Mouse (Mus musculus) c-Kit-positive CD71-negative TER-119-negative erythroid progenitor cells, embryonic 14.5 days (primary cell): ENCODE measurements at regions not wholly inside any gene's neighbourhood (a gene's known extent, or its start where the extent isn't known, plus 50 kb on each side); places are given as distances from the start of the nearest gene placed in this dataset.
"Not testable (repeated sequence)": the region's sequence is repeated elsewhere in the genome, so short reads cannot be mapped to it uniquely, and the experiment has no call there.

Experiments
- DNase-seq: peaks from one replicate; pipeline ENCODE4 v3.0.0-alpha.2; 2013; ENCODE audit warnings: low read depth

DNA sequence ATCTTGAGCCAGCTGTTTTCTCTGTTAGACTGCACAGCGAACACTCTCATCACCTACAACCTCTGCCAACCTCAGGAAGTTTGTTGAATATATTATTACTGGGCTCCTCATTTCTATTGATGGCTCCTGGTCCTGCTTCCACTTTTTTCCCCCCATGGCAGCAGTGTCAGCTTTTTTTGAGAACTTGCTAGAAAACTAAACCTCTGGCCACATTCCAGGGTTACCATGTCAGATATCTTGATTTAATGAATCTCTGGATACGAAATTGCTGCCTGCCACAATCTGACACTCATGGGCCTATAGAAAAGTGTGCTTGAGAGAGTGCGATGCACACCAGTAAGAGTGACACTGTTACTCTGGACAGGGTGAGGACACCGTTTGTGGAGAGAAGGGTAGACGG, 170.6 kb upstream of the Slc25a13 start:
- DNase-seq = no peak

DNA sequence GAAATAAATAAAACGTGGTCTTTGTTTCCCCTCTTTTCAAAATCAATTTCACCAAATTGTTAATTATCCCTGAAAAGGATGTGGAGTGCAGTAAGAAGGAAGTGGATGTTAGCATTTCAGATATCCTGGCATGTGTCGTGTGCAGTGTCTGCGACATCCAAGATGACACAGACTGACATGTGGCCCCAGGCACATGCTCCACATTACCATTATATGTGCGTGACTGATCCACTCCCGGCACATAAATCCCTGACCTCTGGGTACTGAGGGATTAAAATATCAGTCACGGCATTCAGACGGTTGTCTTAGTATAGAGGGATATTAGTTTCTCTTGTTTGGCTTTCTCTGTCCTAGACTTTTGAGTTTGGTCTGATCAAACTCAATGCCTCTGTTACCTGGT, 168.0 kb upstream of the Slc25a13 start:
- DNase-seq = no peak

DNA sequence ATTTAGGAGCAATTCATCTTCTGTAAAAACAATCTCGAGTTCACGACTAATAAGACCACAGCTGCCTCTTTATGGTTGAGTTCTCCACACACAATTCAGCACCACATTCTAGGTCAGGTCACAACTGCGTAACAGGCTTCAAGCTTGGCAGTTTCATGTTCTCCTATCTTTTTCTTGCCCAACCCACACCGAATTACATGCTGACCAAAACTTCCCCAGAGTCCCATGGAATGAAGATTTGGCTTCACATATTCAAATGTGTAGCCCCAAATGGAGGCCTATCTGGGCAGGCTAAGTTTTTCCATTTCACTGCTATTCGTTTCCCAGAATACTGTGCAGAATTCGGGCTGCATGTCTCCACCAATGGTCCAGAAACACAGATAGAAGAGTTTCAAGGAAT, 167.5 kb upstream of the Slc25a13 start:
- no peak for DNase-seq

DNA sequence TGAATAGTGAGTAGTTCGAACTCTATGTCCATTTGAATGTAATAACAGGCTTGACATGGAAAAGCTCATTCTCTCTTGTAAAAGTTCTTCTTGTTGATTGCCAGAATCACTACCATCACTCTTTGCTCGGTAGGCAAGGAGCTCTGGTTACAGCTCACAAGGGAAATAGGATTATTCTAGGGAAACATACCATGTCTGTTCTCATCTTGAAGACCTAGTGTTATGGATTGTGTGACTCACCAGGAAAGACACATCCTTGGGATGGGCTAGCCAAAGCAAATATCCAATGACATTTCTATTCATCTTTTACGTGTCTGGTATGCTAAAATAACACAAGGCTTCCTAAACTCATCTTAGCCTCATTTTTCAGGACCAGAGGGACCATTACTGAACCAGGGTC, 155.4 kb upstream of the Slc25a13 start:
- DNase-seq = no peak

DNA sequence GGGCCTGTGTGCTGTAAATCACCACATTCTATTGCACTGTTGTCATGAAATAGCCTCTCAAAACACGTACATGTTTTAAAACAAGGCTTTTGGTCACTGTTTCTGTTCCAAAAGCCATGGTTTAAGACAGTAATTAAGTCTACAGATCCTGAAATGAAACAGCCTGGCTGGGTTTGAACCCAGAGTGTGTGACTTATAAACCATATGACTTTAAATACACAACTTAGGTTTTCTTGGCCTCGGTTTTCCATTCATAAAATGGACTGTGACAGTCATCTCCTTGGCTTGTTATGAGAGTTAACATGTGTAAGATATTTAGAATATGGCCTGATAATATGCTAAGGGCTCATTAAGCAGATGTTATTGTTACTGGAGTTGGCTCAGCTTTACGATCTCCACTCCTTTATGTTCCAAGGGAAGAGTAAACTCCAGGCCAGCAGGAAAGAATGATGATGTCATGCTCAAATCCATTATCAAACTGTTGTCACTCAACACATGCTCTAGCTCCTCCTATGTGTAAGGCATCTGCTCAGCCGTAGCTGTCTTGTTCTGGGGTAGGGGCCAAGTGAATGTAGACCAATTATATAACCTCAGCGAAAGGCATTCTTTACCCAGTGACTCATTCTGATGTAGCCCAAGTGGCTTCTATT, 154.6 kb upstream of the Slc25a13 start:
- DNase-seq = no peak

DNA sequence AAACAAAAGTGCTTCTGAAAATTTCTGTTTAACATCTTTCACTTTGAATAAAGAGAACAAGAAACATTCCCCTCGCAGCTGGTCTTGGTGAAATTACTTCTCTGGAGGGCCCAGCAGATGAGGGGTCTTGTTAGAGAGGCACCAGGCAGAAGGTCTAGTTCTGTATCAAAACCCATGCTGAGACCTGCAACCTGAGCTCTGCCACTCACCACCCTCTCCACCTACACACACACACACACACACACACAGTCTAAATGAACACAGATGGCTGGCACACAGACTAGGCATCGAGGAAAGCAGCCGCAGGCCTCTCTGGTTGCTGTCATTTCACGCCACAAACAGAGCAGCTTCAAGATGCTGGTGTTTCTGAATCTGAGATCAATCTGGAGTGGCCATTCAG, 147.1 kb upstream of the Slc25a13 start:
- DNase-seq = no peak

DNA sequence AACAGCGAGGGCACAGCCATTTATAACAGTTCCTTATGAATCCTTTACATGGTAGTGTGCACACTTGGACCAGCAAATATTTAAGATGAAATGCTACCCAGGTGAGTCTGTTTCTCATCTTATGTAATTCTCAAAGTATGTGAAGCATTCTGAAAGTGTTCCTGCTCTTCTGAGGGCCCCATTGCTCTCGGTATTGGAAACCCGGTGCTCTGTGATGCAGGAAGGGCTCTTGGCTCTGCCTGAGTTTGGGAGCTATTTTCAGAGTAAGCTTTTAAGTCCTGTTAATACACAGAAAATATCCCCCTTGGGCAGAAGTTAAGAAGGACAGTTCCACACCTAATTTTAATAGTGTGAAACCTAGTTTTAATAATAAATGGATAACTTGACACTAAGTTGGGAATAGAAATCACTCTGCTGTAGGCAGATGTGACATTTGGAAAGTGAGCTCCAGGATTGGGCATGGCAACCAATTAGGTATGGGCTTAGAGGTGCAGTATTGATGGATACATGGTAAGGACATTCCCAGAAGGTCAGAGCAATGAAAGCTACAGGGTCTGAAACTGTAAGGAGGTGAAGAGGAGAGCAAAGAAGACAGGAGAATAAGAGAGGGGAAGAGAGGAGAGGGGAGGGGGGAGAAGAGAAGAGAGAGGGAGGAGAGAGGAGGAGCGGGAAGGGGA, 145.8 kb upstream of the Slc25a13 start:
- DNase-seq = no peak

DNA sequence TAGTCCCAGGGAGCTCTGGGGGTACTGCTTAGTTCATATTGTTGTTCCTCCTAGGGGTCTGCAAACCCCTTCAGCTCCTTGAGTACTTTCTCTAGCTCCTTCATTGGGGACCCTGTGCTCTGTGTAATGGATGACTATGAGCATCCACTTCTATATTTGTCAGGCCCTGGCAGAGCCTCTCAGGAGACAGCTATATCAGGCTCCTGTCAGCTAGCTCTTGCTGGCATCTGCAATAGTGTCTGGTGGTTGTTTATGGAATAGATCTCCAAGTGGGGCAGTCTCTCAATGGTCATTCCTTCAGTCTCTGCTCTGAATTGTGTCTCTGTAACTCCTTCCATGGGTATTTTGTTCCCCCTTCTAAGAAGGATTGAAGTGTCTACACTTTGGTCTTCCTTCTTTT, 144.2 kb upstream of the Slc25a13 start:
- not testable (repeated sequence) for DNase-seq

DNA sequence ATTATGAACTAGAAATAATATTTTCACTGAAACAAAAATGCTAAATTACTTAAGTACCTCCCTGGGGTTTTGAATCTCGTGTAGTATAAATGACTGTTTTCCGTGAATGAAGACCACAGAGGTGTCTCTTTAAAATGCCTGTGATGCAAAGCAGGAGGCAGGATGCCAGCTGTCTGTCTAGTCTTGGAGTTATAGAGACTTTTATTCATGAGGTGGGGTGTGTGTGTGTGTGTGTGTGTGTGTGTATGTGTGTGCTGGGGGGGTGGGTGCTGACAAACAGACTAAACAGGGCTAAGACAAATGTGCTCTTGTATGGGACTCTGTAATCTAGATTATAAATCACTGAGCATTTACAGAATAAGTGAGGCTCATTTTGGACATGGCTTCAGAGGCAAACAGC, 140.5 kb upstream of the Slc25a13 start:
- no peak for DNase-seq

DNA sequence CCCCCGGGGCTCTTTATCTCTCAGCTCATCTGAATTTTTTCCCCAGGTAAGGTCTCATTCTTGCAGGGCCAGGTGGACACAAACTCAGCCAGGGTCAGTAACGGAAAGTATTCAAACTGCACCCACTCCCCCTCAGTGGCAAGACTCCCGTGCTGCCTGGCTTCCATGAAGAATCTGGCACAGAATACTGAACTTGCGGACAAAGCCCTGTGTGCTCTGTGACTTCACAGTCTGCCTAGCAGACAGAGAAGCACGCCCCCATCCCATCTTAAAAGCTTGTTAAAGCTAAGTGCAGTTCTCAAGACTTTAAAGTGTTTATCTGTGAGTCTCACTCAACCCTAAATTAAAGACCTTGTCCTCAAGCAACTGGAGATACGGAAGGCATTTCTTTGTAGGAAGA, 140.0 kb upstream of the Slc25a13 start:
- DNase-seq = no peak

DNA sequence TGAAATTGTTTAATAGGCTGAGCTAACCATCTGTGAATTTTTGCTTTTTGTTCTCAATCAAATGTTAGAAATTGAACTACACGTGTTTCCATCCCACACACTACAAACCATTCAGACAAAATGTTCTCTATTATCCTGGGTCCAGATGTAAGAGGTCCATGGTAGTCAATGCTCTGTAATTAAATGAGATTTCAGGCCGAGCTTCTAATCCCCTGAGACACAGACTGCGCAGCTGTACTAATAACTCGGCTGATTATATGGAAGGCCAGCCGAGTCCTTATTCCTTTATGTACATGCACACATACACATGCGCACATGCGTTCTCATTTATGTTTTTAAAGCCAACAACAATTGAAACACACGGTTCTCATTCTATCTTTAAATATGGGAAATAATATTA, 118.3 kb upstream of the Slc25a13 start:
- DNase-seq = no peak

DNA sequence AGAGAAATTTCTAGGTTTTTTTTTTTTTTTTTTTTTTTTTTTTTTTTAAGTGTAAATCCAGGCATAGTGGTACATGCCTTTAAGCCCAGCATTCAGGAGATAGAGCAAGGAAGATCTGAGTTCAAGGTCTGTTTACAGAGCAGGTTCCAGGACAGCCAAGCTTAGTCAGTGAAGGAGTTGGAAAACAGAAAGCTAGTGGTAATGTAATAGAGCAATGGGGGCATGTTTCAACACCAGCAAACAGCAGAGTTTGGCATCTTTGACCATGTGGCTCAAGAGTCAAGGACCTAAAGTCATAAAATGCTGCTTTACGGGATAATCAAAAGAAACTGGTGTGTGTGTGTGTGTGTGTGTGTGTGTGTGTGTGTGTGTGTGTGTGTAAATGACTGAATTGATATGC, 113.3 kb upstream of the Slc25a13 start:
- DNase-seq = no peak

DNA sequence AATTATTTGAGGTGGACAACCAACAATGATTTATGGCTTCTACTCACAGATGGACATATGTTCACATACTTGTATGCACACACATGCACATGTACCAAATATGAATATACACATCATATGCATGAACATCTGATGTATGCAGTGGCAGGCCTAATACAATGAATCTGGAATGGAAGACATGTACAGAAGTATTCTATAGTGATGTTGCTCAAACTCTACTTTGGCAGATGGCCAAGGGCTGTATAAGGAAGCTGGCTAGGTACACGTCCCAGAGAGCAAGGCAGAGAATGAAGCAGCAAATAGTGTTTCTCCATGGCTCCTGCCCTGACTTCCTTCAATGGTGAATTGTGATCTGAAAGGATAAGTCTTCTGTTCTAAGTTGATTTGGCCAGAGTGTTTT, 108.5 kb upstream of the Slc25a13 start:
- no peak for DNase-seq

DNA sequence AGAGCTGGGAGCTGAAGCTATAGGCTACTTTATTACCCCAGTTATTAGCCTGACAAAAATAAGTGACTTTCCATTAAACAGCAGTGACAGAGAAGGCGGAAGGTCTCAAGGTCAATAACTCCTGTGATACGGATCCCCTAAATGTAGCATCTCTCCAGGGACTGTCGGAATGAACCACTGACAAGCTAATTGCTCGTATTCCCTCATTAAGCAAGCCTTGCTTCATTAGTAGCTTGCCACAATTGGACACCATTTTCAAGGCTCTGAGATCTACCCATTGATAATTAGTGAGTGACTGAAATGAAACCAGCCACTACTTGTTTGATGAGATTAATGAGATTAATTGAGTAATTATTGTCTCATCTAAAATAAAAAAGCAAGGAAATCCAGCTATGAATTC, 99.8 kb upstream of the Slc25a13 start:
- no peak for DNase-seq

DNA sequence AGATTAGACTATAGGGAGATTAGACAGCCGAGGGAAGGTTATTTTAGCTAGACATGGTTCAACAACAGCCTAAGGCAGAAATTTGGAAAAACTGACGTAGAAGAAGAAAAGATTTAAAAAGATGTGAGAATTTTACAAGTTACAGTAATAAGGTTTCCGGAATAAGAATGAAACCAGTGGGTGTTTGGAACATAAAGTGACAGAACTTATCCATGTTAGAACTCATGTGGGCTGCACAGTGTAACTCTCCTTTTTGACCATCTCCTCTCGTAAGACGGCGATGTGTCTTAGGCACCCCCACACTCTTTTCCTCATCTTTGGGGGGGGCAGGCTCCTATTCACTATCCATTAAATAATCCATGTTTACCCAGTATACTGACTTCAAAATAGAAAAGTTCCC, 96.2 kb upstream of the Slc25a13 start:
- DNase-seq = no peak

DNA sequence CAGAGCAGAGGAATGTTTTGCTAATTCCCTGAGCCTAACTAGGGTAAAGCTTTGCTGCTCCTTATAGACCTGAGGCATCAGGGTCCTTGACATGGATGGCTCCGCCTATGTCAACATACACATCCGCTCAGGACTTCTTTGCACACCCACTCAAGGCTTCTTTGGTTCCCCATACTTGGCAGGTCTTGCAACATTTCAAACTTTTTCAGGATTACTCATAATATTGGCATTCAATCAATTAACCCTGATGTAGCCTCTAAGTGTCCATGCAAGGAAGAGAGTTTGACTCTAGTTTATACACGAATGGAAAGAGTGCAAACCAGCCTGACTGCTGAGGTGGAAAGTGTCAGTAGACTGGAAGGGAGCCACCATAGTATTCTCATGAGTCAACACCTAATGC, 93.2 kb upstream of the Slc25a13 start:
- no peak for DNase-seq

DNA sequence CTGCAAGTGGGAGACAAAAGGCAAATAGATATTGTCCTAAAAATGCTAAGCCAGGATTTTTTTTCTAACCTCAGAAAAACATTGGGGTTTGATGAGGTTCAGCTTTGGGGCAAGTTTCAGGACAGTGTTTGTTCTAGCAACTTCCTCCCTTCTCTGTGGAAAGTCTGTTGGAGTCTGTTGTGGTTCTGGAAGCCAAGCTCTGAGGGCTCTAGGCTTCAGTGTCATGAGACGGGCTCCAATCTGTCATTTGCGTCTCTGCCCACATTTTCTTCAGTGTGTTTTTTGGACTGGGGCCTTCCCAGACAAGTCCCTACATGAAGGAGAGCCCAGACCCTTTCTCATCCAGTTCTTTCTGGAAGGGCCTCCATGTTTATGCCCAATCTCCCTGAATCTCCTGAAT, 90.6 kb upstream of the Slc25a13 start:
- no peak for DNase-seq

DNA sequence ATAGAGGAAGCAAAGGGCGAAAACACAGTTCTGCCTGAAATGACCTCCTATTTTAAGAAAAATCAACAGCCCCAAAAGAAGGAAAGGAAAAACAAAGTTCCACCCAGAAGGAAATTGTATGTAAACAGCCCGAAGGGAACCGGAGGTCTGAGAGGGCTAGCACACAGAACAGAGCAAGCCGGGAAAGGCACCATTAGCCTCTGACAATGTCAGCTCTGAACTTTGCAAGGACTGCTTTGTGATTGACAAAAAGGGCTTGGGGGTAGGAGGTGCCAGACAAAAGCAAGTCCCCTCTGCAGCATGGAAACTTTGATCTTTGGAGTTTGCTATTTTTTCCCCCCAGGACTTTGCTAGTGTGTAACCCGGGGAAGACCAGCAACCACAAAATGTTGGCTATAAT, 86.8 kb upstream of the Slc25a13 start:
- no peak for DNase-seq

DNA sequence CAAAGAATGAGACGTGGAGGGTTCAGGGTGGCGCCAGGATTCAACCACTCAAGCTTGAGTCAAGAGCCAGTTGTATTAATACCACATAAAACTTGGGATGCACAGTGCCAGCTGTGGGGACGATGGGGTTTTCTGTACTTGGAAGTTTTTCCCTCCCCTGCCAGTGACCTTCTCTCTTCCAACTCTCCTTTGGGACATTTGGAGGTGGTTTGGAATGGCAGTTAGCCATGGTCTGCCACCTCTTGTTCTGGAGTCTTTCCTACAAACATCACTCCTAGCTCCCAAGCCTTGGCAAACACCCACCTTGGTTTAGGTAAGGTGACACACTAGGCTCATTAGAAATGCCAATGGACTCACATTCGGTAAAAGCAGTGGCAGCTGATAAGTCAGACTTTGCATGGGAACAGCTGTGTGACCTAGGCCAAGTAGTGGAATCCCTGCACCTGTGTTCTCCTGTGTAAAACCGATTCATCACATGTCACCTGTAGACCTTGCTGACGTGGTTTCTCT, 84.1 kb upstream of the Slc25a13 start:
- no peak for DNase-seq

DNA sequence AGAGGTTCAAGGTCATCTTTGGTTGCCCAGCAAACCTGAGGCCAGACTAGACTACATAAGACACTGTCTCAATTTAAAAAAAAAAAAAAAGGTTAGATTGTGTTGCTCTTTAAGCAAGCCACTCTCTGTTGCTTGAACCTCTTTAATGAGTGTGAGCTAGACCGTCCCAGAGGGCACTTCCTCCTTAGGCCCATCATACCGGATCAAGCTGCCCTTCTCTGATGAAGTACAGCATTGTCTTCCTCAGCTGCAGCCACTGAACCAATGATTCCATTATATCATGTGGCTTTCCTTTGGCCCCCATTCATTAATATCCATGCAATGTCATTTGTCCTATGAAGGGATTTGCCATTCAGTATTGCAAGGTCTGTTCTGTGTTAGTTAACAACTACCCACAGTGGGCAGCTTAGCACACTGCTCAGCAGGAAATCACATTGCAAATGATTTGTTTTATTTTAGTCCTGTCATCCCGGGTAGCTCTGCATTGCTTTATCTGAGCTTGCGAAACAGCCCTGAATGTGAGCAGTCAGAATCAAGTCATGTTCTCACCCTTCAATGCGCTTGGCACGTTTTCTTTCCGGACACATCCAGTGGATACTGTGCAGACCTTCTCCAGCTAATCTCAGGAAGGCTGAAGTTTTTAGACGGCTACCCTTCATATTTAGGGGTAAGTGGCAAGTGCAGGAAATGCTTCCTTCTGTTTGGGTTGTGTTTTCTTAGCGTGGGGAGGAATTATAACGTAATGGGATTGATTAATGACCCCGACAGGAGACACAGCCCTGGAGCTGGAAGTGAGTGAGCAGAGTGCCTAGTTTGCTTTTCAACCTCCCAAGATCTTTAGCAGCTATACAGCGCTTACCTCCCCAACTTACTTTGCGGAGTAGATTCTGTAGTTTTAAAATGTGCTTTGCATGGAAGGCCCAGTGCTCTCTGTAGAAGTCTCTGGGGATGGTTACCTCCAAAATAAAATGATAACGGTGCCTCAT, 82.2 kb upstream of the Slc25a13 start:
- DNase-seq = no peak

DNA sequence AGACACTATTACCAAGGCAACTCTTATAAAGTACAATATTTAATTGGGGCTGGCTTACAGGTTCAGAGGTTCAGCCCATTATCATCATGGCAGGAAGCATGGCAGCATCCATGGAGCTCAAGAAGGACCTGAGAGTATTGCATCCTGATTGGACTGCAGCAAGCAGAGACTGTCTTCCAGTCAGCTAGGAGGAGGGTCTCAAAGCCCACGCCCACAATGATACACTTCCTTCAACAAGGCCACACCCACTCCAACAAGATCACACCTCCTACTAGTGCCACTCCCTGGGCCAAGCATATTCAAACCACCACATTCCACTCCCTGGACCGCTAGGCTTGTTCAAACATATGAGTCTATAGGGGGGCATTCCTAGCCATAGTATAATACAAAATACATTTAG, 78.6 kb upstream of the Slc25a13 start:
- not testable (repeated sequence) for DNase-seq

DNA sequence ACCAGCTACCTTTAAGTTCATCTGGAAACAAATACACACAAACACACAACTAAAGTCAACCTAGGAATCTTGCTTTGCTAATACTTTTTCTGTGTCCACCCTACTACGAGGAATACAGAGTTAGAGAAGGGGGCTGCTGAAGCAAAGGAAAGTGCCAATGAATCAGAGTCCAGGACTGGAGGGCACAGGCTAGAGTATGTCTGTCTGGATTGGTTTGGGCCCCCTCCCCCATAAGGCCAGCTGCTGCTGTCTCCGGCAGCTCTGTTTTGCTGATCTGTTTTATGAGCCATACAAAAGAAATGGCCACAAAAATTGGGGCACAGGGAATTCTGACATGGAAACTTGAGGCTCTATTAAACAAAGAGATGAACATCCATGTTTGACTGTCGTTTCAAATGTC, 74.8 kb upstream of the Slc25a13 start:
- no peak for DNase-seq

DNA sequence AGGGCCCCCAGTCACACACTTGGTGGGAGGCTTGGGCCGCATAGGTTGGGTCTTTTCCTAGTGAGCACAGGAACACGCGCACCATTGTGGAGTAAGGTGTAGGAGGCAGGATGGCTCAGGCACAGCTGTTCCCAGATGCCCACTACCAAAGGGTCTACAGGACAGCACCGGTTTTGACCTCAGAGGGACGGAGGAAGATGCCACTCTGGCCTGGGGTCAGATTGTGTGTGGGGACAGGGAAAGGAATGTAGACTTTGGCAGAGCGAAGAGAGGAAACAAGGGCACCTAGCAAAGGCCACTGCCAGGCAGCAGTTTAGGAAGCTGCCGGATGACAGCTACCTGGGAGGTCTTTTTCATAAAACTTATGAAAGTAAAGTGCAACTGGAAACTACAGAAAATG, 73.5 kb upstream of the Slc25a13 start:
- DNase-seq = no peak
